21 mouse cellular contexts compared by ENCODE assay signal in the genomic region with DNA sequence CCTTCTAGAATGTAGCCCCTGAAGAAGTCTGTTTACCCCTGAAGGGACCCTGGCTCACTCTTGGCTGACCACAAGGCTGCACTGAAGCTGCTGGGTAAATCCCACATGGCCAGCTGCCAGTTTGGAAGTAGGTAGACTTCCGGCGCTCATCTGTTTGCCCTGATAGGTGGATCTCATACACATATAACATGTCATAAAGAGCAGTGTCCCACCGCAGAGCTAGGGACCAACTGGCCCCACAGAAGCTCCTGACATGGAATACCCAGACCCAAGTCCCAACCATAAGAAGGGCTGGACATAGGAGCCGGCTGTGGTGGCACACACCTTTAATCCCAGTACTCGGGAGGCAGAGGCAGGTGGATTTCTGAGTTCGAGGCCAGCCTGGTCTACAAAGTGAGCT.
DNase-seq lines count a peak whose midpoint lies in the region; ATAC-seq and TF ChIP-seq lines count a peak whose summit lies in the region.
"Had no signal": no experiment of that assay in that cellular context is flagged by ENCODE, and none has a peak within 500 bp of the region (broad histone marks: within the 10 kb centered on the region; RNA-seq: fewer than 3 reads in every experiment).

No protein-coding gene starts in this region.

- no peaks in the 10 kb centered on the region for H3K27me3 ChIP-seq in heart, embryonic 10.5 days (ENCODE audit: insufficient read depth, poor library complexity, severe bottlenecking)
- no peaks in the 10 kb centered on the region for H3K27me3 ChIP-seq in midbrain, embryonic 10.5 days (ENCODE audit: low read depth, poor library complexity, severe bottlenecking)
- H3K27me3 ChIP-seq in midbrain, postnatal 0 days (ENCODE audit: insufficient read depth, low read length), result no peaks in the 10 kb centered on the region
- H3K27me3 ChIP-seq: CH12.LX, Patski had no signal

- no peak for ATAC-seq in midbrain, postnatal 0 days (ENCODE audit: low FRiP score)
- ATAC-seq: activated CD4-positive, CD25-positive, alpha-beta regulatory T cell, adult 4 months; CD4-positive, CD25-positive, alpha-beta regulatory T cell, adult 4 months; Patski had no signal

- no peaks in the 10 kb centered on the region for H3K36me3 ChIP-seq in heart, embryonic 10.5 days
- H3K36me3 ChIP-seq in midbrain, embryonic 10.5 days, result no peaks in the 10 kb centered on the region
- no peaks in the 10 kb centered on the region for H3K36me3 ChIP-seq in midbrain, postnatal 0 days (ENCODE audit: insufficient read depth, low read length)
- H3K36me3 ChIP-seq: G1E had no signal

- H3K4me2 ChIP-seq in midbrain, postnatal 0 days (ENCODE audit: low read depth, low read length, poor library complexity, severe bottlenecking), result no peak overlapping the region

- H3K4me3 ChIP-seq in heart, embryonic 10.5 days, result no peak overlapping the region
- no peak overlapping the region for H3K4me3 ChIP-seq in midbrain, embryonic 10.5 days
- H3K4me3 ChIP-seq in midbrain, postnatal 0 days (ENCODE audit: low read depth, low read length), result no peak overlapping the region

- no peak overlapping the region for H3K27ac ChIP-seq in heart, embryonic 10.5 days
- no peak overlapping the region for H3K27ac ChIP-seq in midbrain, embryonic 10.5 days (replicated peaks)
- H3K27ac ChIP-seq in midbrain, postnatal 0 days (ENCODE audit: low read depth, low read length), result no peak overlapping the region

- TF ChIP-seq CTCF in midbrain, postnatal 0 days (IDR thresholded peaks at IDR 0.05), result no peak

- intact Hi-C loops in heart, postnatal 14 days (cut with DNase I), result no loop called here
- intact Hi-C loops in heart, postnatal 10 days (cut with DNase I), result no loop called here

- 84% methylated on average over 6 of the region's 6 CpGs for WGBS in heart, embryonic 10.5 days
- 87% methylated on average over 6 of the region's 6 CpGs for WGBS in midbrain, embryonic 10.5 days
- WGBS in midbrain, postnatal 0 days, result 87% methylated on average over 6 of the region's 6 CpGs

- DNase-seq in heart, adult 11 months, result peak; percentile 76
- DNase-seq in heart, postnatal 14 days, result no peak
- DNase-seq in heart, embryonic 10.5 days (ENCODE audit: low spot score), result peak; percentile 53
- DNase-seq in heart, postnatal 10 days, result no peak
- peak; percentile 3 for DNase-seq in midbrain, embryonic 10.5 days (ENCODE audit: low spot score)
- DNase-seq in midbrain, postnatal 0 days (ENCODE audit: low spot score), result no peak
- DNase-seq: adrenal gland, adult 2 months; adrenal gland, adult 8-10 months; adrenal gland, postnatal 10 days; adrenal gland, postnatal 14 days; adrenal gland, postnatal 25 days; adrenal gland, postnatal 36 days; B cell, adult 2 months; cerebellum, adult 11 months; cerebellum, adult 11-12 months; cerebellum, adult 18-20 months had no signal

- no peaks in the 10 kb centered on the region for H3K4me1 ChIP-seq in heart, embryonic 10.5 days
- no peaks in the 10 kb centered on the region for H3K4me1 ChIP-seq in midbrain, embryonic 10.5 days
- no peaks in the 10 kb centered on the region for H3K4me1 ChIP-seq in midbrain, postnatal 0 days (ENCODE audit: insufficient read depth, low read length)

- no peaks in the 10 kb centered on the region for H3K9me3 ChIP-seq in heart, embryonic 10.5 days
- H3K9me3 ChIP-seq in midbrain, embryonic 10.5 days (replicated peaks), result no peaks in the 10 kb centered on the region
- H3K9me3 ChIP-seq in midbrain, postnatal 0 days (ENCODE audit: low read length), result no peaks in the 10 kb centered on the region

- no peak overlapping the region for H3K9ac ChIP-seq in midbrain, postnatal 0 days (replicated peaks; ENCODE audit: low read length, poor library complexity, severe bottlenecking)

Comparison
In these comparisons a context has a peak if more than half of its experiments do, and no peak if none do; other contexts are left out.
1. DNase-seq: peak in heart, adult 11 months (single experiment), heart, embryonic 10.5 days (single experiment) and midbrain, embryonic 10.5 days (single experiment); none in heart, postnatal 14 days (0 of 2), heart, postnatal 10 days (0 of 2) and midbrain, postnatal 0 days (single experiment).